8 mouse cellular contexts compared by ENCODE assay signal in the genomic region with DNA sequence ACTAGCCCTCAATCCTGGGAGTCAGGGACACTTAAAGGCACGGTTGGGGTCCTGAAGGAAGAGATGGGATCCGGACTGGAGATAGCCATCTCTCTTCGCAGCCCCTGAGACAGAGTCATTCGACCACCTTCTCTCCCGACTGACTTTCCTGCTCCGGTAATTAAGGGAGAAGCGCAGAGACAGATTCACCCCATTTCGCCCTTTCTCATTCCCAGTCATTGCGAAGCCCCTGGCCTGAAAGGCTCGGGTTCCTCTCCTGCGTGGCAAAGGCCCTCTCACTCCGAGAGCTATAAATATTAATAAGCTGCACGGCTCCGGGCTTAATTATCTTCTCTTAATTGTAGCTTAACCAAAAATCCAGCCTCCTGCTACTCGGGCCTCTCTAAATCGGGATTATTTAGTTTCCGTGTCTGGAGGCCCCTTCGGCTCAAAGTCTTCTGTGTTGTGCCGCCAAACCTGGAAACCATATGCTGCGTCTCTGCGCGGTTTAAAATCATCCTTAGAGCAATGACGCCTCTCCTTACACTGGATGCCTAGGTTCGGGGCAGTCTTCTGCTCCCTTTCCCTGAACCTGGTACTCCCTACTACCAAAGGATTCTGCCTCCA.
A peak's percentile ranks its signal among the peaks of the same experiment; 100 is the strongest.
DNase-seq lines count a peak whose midpoint lies in the region; ATAC-seq and TF ChIP-seq lines count a peak whose summit lies in the region.

No protein-coding gene starts in this region.

- no peak overlapping the region for H3K27ac ChIP-seq in heart, adult 2 months
- H3K27ac ChIP-seq in liver, embryonic 16.5 days (ENCODE audit: low read length) = no peak overlapping the region

- H3K9ac ChIP-seq in heart, adult 2 months (ENCODE audit: low read depth, low read length) = no peak overlapping the region
- no peak overlapping the region for H3K9ac ChIP-seq in liver, embryonic 16.5 days (ENCODE audit: low read depth, low read length)

- peak overlapping the region; percentile 49 for H3K4me3 ChIP-seq in heart, adult 2 months
- H3K4me3 ChIP-seq in liver, embryonic 16.5 days (ENCODE audit: low read depth, low read length) = peak overlapping the region; percentile 23

- no peaks in the 10 kb centered on the region; the same call in 1 of the 2 replicates for H3K4me1 ChIP-seq in heart, adult 2 months (ENCODE audit: control insufficient read depth, insufficient read depth, low read length)
- H3K4me1 ChIP-seq in liver, embryonic 16.5 days (ENCODE audit: control insufficient read depth, low read depth, low read length) = no peaks in the 10 kb centered on the region; the same call in 1 of the 2 replicates

- H3K36me3 ChIP-seq in heart, adult 2 months (ENCODE audit: control insufficient read depth, insufficient read depth, low read length) = no peaks in the 10 kb centered on the region
- H3K36me3 ChIP-seq in liver, embryonic 16.5 days (ENCODE audit: control insufficient read depth, insufficient read depth) = no peaks in the 10 kb centered on the region

- H3K9me3 ChIP-seq in liver, embryonic 16.5 days (replicated peaks; ENCODE audit: control insufficient read depth, low read length) = no peaks in the 10 kb centered on the region

- H3K4me2 ChIP-seq in liver, embryonic 16.5 days (ENCODE audit: low read depth, low read length) = peak overlapping the region; percentile 39; the same call in 1 of the 2 replicates

- no peak for TF ChIP-seq CTCF in heart, adult 2 months (IDR thresholded peaks at IDR 0.05)

- no peaks in the 10 kb centered on the region for H3K79me2 ChIP-seq in heart, adult 2 months (replicated peaks; ENCODE audit: control insufficient read depth, insufficient read depth, low read length)

- no peak for TF ChIP-seq POLR2A in heart, adult 2 months (IDR thresholded peaks at IDR 0.05; ENCODE audit: insufficient read depth, low read depth, low read length)

- peaks cover 11% of the 10 kb centered on the region for H3K27me3 ChIP-seq in heart, adult 2 months (ENCODE audit: control insufficient read depth, insufficient read depth, low read length)
- peaks cover 57% of the 10 kb centered on the region for H3K27me3 ChIP-seq in liver, embryonic 16.5 days (ENCODE audit: control insufficient read depth, insufficient read depth, low read depth, low read length)

- 18% methylated on average over 24 of the region's 24 CpGs for WGBS in heart, adult 2 months
- 2% methylated on average over 24 of the region's 24 CpGs for WGBS in liver, embryonic 16.5 days (ENCODE audit: insufficient replicate concordance)

- TF ChIP-seq EP300 in heart, adult 2 months (IDR thresholded peaks at IDR 0.05; ENCODE audit: insufficient read depth, low read depth, low read length) = no peak

- no peak for DNase-seq in heart, adult 2 months
- DNase-seq in heart, adult 9 months (ENCODE audit: low spot score in 2 of 2) = no peak
- peak; percentile 12 for DNase-seq in R1 (ENCODE audit: low read depth, low spot score)
- DNase-seq in forelimb bud, embryonic 11.5 days (ENCODE audit: low read depth, low spot score) = peak; percentile 17
- no peak for DNase-seq in cerebellum, adult 11 months
- DNase-seq in gastrocnemius, postnatal 36 days = no peak
- DNase-seq in right cerebral cortex, adult 18-20 months = no peak

- no peak for ATAC-seq in liver, embryonic 16.5 days (ENCODE audit: low read depth)

- intact Hi-C loops in heart, adult 2 months (cut with DNase I) = no loop called here
- intact Hi-C loops in gastrocnemius, postnatal 36 days (cut with DNase I) = no loop called here

Comparison
In these comparisons a context has a peak if more than half of its experiments do, and no peak if none do; other contexts are left out.
1. DNase-seq: peak in R1 (single experiment) and forelimb bud, embryonic 11.5 days (single experiment); none in heart, adult 2 months (0 of 2), heart, adult 9 months (0 of 2), cerebellum, adult 11 months (single experiment), gastrocnemius, postnatal 36 days (0 of 2) and right cerebral cortex, adult 18-20 months (single experiment).